Mouse (Mus musculus): Measurements from ENCODE around the gene Mgat4a.
"Not testable (repeated sequence)": the region's sequence is repeated elsewhere in the genome, so short reads cannot be mapped to it uniquely, and the experiment has no call there.

Mgat4a gene

GRCm38 (mm10) chr1:37531654-37532532 lies 8.9 kb downstream of the Mgat4a start:
- DNase-seq (ENCODE audit: low spot score in 2 of 2), result no peak

GRCm38 (mm10) chr1:37530061-37530460 lies 10.8 kb downstream of the Mgat4a start:
- DNase-seq (ENCODE audit: low spot score in 2 of 2), result no peak

GRCm38 (mm10) chr1:37526257-37526656 lies 14.6 kb downstream of the Mgat4a start:
- DNase-seq (ENCODE audit: low spot score in 2 of 2), result no peak

- no peak for DNase-seq (ENCODE audit: low spot score in 2 of 2)
Observed at GRCm38 (mm10) chr1:37524669-37525068, 16.1 kb downstream of the Mgat4a start.

GRCm38 (mm10) chr1:37524122-37524521 lies 16.7 kb downstream of the Mgat4a start:
- not testable (repeated sequence) for DNase-seq (ENCODE audit: low spot score in 2 of 2)

- DNase-seq (ENCODE audit: low spot score in 2 of 2), result not testable (repeated sequence)
Observed at GRCm38 (mm10) chr1:37523548-37523947, 17.3 kb downstream of the Mgat4a start.

- no peak for DNase-seq (ENCODE audit: low spot score in 2 of 2)
Observed at GRCm38 (mm10) chr1:37522101-37522500, 18.7 kb downstream of the Mgat4a start.

- no peak for DNase-seq (ENCODE audit: low spot score in 2 of 2)
Observed at GRCm38 (mm10) chr1:37518791-37519190, 22.0 kb downstream of the Mgat4a start.

GRCm38 (mm10) chr1:37518124-37518720 lies 22.6 kb downstream of the Mgat4a start:
- DNase-seq (ENCODE audit: low spot score in 2 of 2), result no peak

- no peak for DNase-seq (ENCODE audit: low spot score in 2 of 2)
Observed at GRCm38 (mm10) chr1:37512961-37513431, 27.8 kb downstream of the Mgat4a start.

GRCm38 (mm10) chr1:37512109-37512640 lies 28.6 kb downstream of the Mgat4a start:
- DNase-seq (ENCODE audit: low spot score in 2 of 2), result no peak

- DNase-seq (ENCODE audit: low spot score in 2 of 2), result no peak
Observed at GRCm38 (mm10) chr1:37510193-37510592, 30.6 kb downstream of the Mgat4a start.

GRCm38 (mm10) chr1:37509437-37509836 lies 31.4 kb downstream of the Mgat4a start:
- no peak for DNase-seq (ENCODE audit: low spot score in 2 of 2)

- DNase-seq (ENCODE audit: low spot score in 2 of 2), result no peak
Observed at GRCm38 (mm10) chr1:37505348-37505730, 35.5 kb downstream of the Mgat4a start.

- no peak for DNase-seq (ENCODE audit: low spot score in 2 of 2)
Observed at GRCm38 (mm10) chr1:37504716-37505347, 36.0 kb downstream of the Mgat4a start.

- no peak for DNase-seq (ENCODE audit: low spot score in 2 of 2)
Observed at GRCm38 (mm10) chr1:37503656-37504055, 37.2 kb downstream of the Mgat4a start.

- DNase-seq (ENCODE audit: low spot score in 2 of 2), result no peak
Observed at GRCm38 (mm10) chr1:37502354-37502753, 38.5 kb downstream of the Mgat4a start.

- no peak for DNase-seq (ENCODE audit: low spot score in 2 of 2)
Observed at GRCm38 (mm10) chr1:37500723-37501122, 40.1 kb downstream of the Mgat4a start.

- DNase-seq (ENCODE audit: low spot score in 2 of 2), result not testable (repeated sequence)
Observed at GRCm38 (mm10) chr1:37499395-37499794, 41.4 kb downstream of the Mgat4a start.

- no peak for DNase-seq (ENCODE audit: low spot score in 2 of 2)
Observed at GRCm38 (mm10) chr1:37498911-37499310, 41.9 kb downstream of the Mgat4a start.

- no peak for DNase-seq (ENCODE audit: low spot score in 2 of 2)
Observed at GRCm38 (mm10) chr1:37496591-37497280, 44.1 kb downstream of the Mgat4a start.
